Mouse (Mus musculus): ENCODE data around the gene Lmntd1.

The Lmntd1 gene

DNA sequence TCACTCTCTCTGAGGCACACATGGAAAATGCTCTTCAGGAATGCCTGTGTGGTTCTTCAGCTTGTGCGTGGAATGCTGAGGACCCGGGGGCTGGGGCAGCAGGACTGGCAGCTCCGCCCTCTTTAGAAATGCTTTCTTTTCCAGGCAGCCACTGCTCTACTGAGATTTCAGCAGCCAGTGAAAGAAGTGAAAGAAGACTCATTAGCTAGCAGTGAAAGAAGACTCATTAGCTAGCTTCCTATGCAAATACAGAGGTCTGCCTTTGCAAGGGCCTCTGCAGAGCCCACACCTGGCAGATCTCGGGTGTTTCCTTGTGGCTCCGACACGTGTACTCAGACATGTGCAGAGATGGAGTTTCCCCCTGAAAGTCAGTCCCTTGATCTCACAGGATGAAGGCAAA is 234.9 kb downstream of the Lmntd1 start:
- peak in 1 of 2 experiments; percentile 13 for DNase-seq (ENCODE audit: low spot score in 2 of 2)

DNA sequence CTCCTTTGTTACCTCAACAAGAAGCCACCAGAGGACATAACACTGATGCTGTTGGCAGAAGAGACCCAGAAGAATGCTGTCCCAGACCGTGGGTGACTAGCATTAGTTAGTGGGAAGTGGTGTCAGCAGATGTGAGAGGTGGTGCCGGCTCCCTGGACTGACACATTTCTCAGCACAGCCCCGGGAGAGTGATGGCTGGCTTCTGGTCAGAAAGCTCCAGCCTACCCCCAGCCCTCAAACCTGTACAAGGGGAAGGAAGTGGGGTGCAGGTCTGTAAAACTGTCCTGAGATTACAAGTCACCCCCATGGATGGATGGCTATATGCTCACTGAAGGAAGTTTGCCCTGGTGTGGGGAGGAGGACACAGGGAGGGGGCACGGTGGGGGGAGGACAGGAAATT is 235.4 kb downstream of the Lmntd1 start:
- no peak for DNase-seq (ENCODE audit: low spot score in 2 of 2)

DNA sequence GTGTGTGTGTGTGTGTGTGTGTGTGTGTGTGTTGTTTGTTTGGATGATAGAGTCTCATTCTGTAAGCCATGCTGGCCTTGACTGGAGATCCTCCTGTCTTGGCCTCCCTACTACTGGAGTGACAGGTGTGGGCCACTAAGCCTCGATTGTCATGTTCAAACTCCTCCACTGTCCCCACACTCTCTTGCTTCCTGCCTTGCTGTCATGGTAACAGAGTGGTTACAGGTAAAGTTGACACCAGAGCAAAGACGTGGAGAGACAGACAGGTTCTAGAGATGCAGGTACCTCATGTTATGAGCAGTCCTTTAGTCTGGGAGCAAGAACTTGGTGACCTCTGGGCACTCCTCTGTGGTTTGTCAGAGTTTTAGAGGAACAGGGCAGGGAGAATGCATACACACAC is 239.7 kb downstream of the Lmntd1 start:
- no peak for DNase-seq (ENCODE audit: low spot score in 2 of 2)

DNA sequence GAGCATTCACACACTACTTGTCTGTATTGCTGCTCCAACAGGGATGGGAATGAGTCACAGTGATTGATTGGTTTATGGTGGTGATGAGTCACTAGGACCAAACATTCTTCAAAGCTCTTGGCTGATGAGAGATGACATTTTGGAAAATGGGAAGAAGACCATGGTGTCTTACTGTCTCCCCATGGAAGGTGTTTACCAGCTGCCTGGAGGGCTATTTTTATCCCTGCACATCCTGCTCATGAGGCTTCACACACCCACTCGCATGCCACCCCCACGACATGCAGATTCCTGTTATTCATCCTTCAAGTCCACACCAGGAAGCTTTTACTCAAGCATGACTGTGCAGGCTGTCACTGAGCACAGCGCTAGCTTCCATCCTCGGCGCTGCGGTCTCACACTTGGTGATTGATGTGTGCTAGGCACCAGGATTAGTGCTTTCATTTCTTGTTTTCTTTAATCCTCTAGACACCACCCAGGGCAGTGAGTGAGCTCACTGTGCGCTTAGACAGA is 240.4 kb downstream of the Lmntd1 start:
- peak; percentile 30 to 53 for DNase-seq (ENCODE audit: low spot score in 2 of 2)

DNA sequence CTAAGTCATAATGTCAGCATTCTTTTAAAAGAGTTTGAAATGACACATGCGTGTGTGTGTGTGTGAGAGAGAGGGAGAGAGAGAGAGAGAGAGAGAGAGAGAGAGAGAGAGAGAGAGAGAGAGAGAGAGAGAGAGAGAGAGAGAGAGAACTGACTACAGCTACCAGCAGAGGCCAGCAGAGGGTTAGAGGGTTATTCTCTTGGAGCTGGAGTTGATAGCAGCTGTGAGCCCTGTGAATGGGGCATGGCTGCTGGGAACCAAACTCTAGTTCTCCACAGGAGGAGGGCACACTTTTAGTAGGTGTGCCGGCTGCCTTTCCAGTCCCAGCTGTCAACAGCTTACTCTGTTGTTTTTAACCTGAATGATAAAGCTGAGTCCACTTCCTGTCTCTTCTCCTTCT is 242.1 kb downstream of the Lmntd1 start:
- no peak for DNase-seq (ENCODE audit: low spot score in 2 of 2)

DNA sequence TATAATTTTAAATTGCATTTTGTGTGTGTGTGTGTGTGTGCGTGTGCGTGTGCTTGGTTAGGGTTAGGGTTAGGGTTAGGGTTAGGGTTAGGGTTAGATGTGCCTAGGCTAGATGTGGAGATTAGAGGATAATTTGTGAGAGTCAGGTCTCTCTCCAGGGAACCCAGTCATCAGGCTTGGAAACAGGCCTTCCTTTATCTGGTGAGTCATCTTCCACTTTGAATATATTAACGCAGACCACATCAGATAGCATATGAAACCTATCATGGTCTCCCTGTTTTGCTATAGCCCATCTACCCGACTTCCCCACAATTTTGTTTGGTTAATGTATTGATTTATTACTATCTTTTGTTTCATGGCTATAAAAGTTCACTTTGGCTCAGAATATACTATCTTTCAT is 242.5 kb downstream of the Lmntd1 start:
- DNase-seq (ENCODE audit: low spot score in 2 of 2): no peak

DNA sequence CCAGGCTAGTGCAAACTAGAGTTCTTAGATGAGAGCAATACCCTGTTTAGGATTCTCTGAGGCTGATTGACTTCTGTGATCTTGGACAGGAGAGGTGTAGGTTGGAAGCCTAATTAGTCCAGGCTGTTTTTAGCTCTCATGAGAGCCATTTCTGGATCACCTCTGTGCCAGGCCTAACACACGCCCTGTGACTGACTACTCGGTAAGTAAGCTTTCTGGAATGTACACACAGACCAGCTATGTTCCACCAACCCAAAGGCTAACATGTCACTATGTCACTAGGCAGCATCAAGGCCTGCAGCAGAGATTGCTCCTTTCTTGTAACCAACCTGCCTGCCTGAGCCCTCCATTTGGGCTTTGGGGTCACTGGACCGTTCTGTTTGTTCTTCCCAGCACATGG is 243.8 kb downstream of the Lmntd1 start:
- no peak for DNase-seq (ENCODE audit: low spot score in 2 of 2)

DNA sequence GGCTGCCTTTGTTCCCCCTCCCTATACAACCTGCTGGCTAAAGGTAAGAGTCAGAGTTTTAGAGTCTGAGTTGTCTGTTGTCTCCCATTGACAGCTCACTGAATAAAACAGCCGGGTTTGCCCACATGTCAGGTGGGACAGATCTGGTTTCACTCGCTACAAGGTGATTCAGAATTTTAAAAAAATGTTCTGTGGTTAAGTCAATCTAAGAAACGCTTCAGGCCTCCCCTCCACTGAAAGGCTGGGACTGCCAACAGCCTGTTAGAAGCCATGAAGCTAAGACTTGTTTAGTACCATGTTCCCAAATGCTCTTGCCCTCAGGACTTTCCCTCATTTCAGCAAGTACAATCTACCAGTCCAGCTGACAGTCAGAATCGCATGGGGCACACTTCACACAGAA is 244.8 kb downstream of the Lmntd1 start:
- DNase-seq (ENCODE audit: low spot score in 2 of 2): no peak

DNA sequence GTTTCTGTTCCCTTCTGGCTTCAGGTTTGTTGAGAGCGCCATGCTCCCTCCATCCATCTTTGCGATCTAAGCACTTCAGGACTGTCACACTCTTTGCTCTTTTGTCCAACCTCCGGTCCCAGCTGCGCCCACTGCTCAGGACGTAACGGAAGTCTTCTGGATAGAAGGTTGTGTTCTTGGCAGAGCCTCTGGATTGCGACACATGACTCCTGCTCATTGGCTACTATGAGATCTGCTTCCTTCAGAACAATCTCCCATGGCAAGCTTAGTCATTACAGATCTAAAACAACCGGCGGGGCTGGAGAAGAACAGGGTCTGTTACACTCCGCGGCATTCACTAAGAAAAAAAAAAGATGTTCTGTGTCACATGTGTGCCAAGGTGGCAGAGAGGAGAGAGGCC is 247.6 kb downstream of the Lmntd1 start:
- no peak for DNase-seq (ENCODE audit: low spot score in 2 of 2)

DNA sequence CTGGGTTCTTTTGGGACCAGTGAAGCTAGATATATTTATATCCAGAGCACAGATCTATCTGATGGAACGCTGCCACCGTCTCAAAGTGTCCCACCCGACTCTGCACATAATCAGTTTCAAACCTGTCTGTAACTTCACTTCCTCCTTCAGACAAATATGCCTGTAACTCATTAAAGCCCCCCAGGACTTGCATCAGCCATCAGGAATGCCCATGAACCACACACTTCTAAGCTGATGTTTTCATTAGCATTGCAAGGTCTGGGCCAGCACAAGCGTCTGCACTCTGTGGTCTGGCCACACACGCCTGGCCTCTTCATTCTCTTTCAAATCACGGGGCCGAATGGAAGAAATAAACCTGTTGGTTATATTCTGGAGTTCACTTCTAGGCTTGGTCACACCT is 250.4 kb downstream of the Lmntd1 start:
- no peak for DNase-seq (ENCODE audit: low spot score in 2 of 2)

DNA sequence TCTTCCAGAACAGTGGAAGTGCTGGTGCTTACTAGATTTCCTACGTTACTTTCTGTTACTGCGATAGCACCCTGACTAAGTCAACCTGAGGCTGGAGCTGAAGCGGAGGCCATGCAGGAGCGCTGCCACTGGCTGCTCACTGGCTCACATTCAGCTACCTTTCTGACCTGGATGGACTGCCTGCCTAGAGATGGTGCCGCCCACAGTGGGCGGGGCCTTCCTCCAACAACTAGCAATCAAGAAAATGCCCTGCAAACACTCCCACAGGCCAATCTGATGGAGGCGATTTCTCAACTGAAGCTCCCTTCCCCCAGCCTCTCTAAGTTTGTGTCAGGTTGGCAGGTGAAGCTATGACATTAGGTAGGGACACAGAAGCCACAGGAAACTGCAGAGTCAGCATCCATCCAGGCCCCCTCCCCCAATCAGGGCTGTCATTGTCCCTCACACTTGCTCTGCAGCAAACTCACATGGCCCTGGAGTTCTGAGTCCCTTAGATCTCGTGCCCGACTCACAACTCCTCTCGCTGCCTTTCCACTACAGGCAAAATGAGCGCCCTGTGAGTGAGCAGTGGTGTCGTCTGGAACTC is 252.9 kb downstream of the Lmntd1 start:
- no peak for DNase-seq (ENCODE audit: low spot score in 2 of 2)

DNA sequence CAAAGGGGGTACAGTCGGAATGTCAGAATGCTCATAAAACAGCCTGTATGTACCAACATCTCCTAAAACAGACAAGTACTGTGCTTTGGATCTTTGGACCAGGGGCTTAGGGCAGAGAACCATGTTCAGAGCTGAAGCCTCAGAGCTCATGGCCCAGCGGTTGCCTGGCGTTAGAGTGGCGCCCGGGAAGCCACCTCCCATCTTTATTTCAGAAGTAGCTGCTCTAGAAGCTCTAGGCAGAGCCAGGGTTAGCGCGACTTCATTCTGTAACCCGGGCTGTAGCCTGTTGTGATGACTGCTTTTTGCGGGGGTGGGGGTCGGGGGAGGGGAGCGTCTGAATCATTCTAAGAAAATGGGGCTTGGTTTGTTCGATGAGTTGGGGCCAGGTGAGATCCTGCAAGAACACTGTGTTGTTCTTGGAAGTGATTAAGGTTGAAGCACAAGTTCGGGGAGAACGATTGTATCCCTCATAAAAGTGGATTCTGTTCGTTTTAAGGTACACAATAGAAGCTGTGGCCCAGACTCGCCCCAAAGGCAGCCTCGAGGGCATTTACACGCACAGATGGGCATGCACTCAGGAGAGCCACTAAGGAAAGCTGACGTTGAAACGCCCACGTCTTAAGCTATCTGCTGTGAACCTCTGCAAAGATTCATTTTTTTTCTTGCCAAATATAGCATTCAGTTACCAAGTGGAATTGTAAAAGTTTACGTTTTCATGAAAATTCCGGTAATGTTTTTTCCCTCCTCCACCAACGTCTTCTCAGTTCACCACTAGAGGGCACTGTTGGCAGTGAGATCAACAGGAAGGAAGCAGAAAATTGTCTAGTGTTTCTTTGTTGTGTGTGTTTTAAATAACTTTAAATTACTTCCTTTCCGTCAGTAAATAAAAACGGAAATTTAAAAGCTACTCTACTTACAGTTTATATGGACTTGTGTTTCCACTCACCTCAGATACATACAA is 254.4 kb downstream of the Lmntd1 start:
- peak in 1 of 2 experiments; percentile 54 for DNase-seq (ENCODE audit: low spot score in 2 of 2)

DNA sequence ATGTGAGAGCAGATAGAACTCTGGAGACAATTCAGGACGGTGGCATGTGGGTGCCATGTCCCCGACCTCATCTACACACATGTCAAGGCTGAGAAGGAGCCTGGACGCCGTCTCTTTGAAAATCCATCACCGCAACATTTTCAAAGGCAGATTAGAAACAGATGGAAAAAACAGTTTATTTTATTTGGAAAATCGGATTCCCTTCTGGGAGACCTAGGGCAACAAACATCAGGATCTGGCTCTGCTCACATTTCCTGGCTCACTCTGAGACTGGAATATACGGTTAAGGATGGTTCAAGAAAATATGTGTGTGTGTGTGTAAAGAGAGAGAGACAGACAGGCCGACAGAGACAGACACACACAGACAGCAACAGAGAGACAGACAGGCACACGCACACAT is 256.1 kb downstream of the Lmntd1 start:
- no peak for DNase-seq (ENCODE audit: low spot score in 2 of 2)

DNA sequence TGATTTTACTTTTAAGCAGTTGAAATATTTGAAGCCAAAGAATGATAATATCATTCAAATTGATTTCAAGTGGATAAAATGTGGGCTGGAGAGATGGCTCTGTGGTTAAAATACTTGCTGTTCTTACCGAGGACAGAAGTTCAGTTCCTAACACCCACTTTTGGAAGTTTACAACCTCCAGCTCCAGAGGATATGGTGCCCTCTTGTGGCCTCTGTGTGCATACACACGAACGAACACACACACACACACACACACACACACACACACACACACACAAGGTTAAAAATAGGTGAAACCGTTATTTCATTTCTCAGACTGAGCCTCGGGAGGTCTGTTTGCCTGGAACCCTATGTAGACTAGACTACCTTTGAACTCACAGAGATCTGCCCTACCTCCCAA is 260.3 kb downstream of the Lmntd1 start:
- no peak for DNase-seq (ENCODE audit: low spot score in 2 of 2)

DNA sequence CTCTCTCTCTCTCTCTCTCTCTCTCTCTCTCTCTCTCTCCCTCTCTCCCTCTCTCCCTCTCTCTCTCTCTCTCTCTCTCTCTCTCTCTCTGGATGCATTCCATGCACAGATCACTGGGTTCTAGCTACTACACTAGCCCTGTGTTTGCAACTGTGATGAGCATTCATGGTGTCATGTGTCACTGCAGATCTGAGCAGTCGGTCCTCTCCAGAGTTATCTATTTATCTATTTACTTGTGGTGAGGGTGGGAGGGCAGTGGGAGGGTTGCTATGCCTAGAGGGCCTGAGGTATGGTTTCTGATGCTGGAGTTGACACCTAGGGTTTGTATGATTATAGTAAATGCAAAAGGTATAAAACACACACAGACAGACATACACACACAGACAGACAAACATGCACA is 261.4 kb downstream of the Lmntd1 start:
- no peak for DNase-seq (ENCODE audit: low spot score in 2 of 2)

DNA sequence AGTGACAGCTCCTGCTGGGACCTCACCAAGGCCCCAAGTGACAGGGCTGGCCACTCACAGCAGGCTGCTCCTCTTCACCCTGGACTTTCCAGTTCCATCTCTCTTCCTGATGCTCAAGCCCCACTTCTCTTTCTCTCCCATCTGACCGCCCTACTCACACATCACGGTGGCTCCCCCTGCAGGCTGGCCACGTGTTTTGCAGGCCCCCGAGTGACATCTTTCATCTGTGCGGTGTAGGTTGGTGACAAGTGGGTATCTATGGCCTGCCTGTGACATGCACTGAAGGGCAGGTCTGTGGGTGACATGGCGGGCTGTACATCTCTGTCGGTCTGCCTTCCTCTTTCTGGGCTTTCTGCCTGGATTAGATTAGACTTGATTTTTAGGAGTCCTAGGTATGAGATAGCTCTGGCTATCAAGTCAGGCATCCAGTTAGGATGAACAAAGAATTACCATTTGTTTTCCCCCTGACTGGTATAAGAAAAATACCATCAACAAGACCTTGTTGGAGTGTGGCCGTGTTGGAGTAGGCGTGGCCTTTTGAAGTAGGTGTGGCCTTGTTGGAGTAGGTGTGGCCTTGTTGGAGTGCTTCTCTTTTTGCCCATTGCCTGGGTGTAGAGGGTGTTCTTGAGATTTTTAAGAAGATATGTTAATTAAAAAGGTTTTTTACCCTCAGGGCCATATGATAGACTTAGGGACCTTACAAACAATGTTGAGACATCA is 265.8 kb downstream of the Lmntd1 start:
- DNase-seq (ENCODE audit: low spot score in 2 of 2): no peak

DNA sequence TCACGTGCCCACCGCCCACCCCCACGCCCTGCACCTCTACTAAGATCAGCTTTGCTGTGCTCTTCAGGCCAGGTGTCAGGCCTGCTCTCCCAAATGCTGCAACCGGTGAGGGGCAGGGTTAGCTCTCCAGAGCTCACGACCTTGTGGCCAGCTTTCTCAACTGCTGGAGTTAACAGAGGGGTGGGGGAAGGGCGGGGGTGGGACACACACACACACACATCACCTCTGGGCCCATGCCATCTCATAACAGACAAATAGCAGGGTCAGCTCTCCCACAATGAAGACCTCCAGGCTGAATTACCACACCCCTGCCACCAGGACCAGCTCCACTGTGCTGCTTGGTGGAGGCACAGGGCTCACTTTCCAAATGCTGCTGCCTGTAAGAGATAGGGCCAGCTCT is 266.5 kb downstream of the Lmntd1 start:
- DNase-seq (ENCODE audit: low spot score in 2 of 2): no peak

DNA sequence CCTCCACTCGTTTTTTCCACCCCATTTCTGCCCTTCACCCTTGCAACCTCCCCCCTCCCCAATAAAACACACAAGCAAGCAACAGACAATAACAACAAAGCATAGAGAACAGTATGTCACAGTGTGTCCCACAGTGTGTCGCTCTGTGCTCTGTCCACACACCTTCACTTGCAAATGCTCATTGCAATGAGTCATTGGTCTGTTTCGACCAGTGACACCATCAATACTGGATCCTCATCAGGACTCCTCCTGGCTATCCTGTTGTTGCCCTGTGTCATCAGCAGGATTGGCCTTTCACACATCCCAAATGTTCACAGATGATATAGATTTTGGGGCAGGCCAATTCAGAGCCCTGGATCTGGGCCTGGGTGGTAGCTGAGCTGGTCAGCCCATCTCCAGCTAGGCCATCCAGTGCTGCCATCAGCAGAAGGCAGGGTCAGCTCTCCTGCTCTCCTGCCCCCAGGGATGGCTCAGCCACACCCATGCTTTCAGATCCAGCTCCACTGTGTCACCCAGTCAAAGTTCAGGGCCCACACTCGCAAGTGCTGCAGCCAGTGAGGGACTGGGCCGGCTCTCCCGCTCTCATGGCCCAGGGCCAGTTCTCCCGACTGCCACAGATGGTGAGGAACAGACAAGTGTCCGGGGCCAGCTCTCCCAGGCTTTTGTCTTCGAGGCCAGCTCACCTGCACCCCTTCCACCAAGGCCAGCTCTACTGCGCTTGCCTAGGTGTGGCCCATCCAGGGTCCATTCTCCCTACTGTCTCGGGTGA is 267.1 kb downstream of the Lmntd1 start:
- DNase-seq (ENCODE audit: low spot score in 2 of 2): no peak

DNA sequence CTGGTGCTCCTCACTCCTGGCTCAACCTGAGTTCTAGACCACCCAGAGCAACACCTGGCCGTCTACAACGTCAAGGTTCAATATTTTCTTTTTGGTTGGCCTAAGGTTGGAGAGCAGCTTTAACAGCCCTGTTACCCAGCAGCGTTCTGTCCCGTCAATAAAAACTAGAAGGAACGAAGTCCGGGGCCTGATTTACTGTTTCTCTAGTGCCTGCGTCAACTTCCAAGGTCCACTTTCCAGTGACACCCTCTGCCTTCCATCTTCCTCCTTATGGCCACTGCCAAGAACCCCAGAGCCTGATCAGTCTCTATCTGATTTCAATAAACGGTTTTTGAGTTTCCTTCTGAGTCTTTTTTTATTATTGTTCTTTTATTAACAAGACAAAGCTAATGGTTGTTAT is 267.8 kb downstream of the Lmntd1 start:
- no peak for DNase-seq (ENCODE audit: low spot score in 2 of 2)

DNA sequence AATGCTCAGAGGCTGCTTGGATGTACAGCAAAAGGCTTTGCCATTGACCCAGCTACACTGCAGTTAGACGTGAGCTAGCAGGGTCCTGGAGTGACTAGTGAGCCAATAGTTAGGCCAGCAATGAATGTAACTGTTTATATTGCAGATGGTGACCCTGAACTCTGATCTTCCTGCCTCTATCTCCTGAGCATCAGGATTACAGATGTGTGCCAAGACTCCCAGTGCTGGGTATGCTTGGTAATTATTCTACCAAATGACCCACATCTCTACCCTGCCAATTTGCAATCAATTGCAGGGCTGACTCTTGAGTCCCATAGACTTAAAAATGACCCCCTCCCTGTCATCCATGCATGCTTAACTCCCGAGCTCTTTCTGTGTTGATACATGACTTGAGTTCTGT is 269.4 kb downstream of the Lmntd1 start:
- DNase-seq (ENCODE audit: low spot score in 2 of 2): no peak

DNA sequence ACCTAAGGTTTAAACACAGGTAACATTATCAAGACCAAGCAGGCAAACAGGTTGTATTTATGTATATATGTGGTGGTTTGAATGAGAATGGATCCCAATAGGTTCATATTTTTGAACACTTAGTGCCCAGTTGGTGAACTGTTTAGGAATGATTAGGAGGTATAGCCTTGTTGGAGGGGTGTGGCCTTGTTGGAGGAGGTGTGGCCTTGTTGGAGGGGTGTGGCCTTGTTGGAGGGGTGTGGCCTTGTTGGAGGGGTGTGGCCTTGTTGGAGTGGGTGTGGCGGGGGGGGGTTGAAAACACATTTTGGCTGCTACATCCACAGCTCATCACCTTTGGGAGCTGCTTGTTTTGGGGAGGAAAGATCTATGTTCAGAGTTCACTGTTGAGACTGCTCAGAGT is 270.7 kb downstream of the Lmntd1 start:
- DNase-seq (ENCODE audit: low spot score in 2 of 2): no peak

DNA sequence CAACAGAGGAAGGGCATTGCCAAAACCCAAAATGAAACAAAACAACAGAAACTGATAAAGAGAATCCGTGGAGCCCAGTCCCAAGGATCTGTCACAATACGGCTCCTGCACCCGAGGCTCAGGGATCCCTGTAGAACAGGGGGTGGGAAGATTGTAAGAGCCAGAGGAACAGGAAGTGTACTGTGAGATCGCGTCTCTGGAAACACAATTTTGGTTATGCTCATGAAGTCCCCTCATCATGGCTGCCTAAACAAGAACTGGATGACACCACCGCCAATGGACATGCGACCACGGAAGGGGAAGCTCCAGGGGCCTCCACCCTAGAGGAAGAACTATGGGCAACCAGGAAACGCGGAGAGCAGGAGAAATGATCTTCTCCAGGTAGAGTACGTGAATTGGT is 271.3 kb downstream of the Lmntd1 start:
- DNase-seq (ENCODE audit: low spot score in 2 of 2): no peak

All from frontal cortex, postnatal 25 days (tissue).